Mouse (Mus musculus) G1E (cell line): ENCODE results near the gene Tsga10.

Experiments used
- CTCF ChIP-seq: IDR thresholded peaks from 2 replicates; pipeline ENCODE4 v1.5.1; 2012; ENCODE audit warnings: low read depth, low read length, inconsistent platforms, mixed read lengths
- GATA1 ChIP-seq: IDR thresholded peaks from 2 replicates; pipeline ENCODE4 v1.6.1; 2012; ENCODE audit warnings: borderline replicate concordance, low read length, inconsistent platforms, mixed read lengths
- POLR2AphosphoS5 ChIP-seq: IDR thresholded peaks from 2 replicates; pipeline ENCODE4 v1.6.1; 2012; ENCODE audit warnings: low read depth, low read length, inconsistent platforms; ENCODE audit not compliant: insufficient replicate concordance
- TAL1 ChIP-seq: conservative IDR thresholded peaks from 2 replicates; pipeline ENCODE4 v1.6.1; 2012; ENCODE audit warnings: low read depth, low read length, inconsistent platforms, mixed read lengths

- TF ChIP-seq CTCF (no peak), GATA1 (no peak), TAL1 (no peak), POLR2AphosphoS5 (no peak)
Measured at GRCm38 (mm10) chr1:37899816-37900215, 33.6 kb upstream of the Tsga10 start.
